ENCODE assay signal across 21 mouse cellular contexts in genomic region chr9:124112591-124113239, GRCm38 (mm10). TPM values are rescaled to one million over a fixed set of nuclear protein-coding genes. Genes with fewer than 3 reads are reported as not detected.
A peak's percentile ranks its signal among the peaks of the same experiment; 100 is the strongest.
DNase-seq lines count a peak whose midpoint lies in the region; ATAC-seq and TF ChIP-seq lines count a peak whose summit lies in the region.
"Had no signal": no experiment of that assay in that cellular context is flagged by ENCODE, and none has a peak within 500 bp of the region (broad histone marks: within the 10 kb centered on the region; RNA-seq: fewer than 3 reads in every experiment).

No protein-coding gene starts in this region.

- H3K4me1 ChIP-seq in MEL (ENCODE audit: control insufficient read depth in 1 of 2, insufficient read depth in 2 of 2, low read length in 2 of 2) = peaks cover 21 to 31% of the 10 kb centered on the region in 2 experiments
- H3K4me1 ChIP-seq in liver, embryonic 11.5 days (replicated peaks; ENCODE audit: control insufficient read depth, insufficient read depth, low read length) = peaks cover 14% of the 10 kb centered on the region
- H3K4me1 ChIP-seq: embryonic facial prominence, embryonic 13.5 days; forebrain, embryonic 10.5 days; midbrain, embryonic 15.5 days had no signal

- no peak overlapping the region for H3K4me3 ChIP-seq in MEL (ENCODE audit: control insufficient read depth in 1 of 2, insufficient read depth in 1 of 2, low read depth in 2 of 2, low read length in 2 of 2)
- H3K4me3 ChIP-seq in liver, embryonic 11.5 days (ENCODE audit: low read depth, low read length) = no peak overlapping the region
- H3K4me3 ChIP-seq: embryonic facial prominence, embryonic 13.5 days; forebrain, embryonic 10.5 days; midbrain, embryonic 15.5 days had no signal

- no peak for TF ChIP-seq RAD21 in MEL (IDR thresholded peaks at IDR 0.05; ENCODE audit: low read depth, low read length)

- H3K4me2 ChIP-seq in liver, embryonic 11.5 days = no peak overlapping the region
- H3K4me2 ChIP-seq: embryonic facial prominence, embryonic 13.5 days; heart, embryonic 11.5 days; midbrain, embryonic 15.5 days had no signal

- ATAC-seq in liver, embryonic 11.5 days (replicated peaks; ENCODE audit: low FRiP score) = peak; percentile 88
- ATAC-seq in megakaryocyte progenitor cell, adult 5-6 weeks (replicated peaks; ENCODE audit: poor library complexity) = peak; percentile 92
- no peak for ATAC-seq in frontal cortex, adult (ENCODE audit: low TSS enrichment)
- ATAC-seq: hindbrain, postnatal 0 days; midbrain, embryonic 15.5 days had no signal

- TF ChIP-seq EP300 in MEL (IDR thresholded peaks at IDR 0.05; ENCODE audit: low read depth in 1 of 2, low read length in 2 of 2) = peak; percentile 91 to 92

- H3K27ac ChIP-seq in MEL (ENCODE audit: control insufficient read depth, low read depth, low read length) = peak overlapping the region; percentile 98
- peak overlapping the region; percentile 42; the same call in 1 of the 2 replicates for H3K27ac ChIP-seq in liver, embryonic 11.5 days (ENCODE audit: low read depth, low read length)
- H3K27ac ChIP-seq: embryonic facial prominence, embryonic 13.5 days; forebrain, embryonic 10.5 days; hindbrain, postnatal 0 days; midbrain, embryonic 15.5 days had no signal

- H3K79me2 ChIP-seq in MEL (ENCODE audit: control insufficient read depth, insufficient read depth, low read length, poor library complexity) = no peaks in the 10 kb centered on the region

- no peaks in the 10 kb centered on the region for H3K9me3 ChIP-seq in MEL (replicated peaks; ENCODE audit: insufficient read depth, low read length)
- H3K9me3 ChIP-seq in liver, embryonic 11.5 days (ENCODE audit: control insufficient read depth, low read length) = no peaks in the 10 kb centered on the region
- H3K9me3 ChIP-seq: embryonic facial prominence, embryonic 13.5 days; forebrain, embryonic 10.5 days; midbrain, embryonic 15.5 days had no signal

- no peak for TF ChIP-seq POLR2A in MEL (IDR thresholded peaks at IDR 0.05; ENCODE audit: control insufficient read depth in 1 of 2, insufficient read depth in 1 of 2, low read depth in 1 of 2, low read length in 2 of 2, poor library complexity in 1 of 2)

- no peaks in the 10 kb centered on the region for H3K27me3 ChIP-seq in MEL (ENCODE audit: control insufficient read depth in 1 of 2, insufficient read depth in 2 of 2, low read length in 2 of 2)
- no peaks in the 10 kb centered on the region for H3K27me3 ChIP-seq in liver, embryonic 11.5 days (replicated peaks; ENCODE audit: control insufficient read depth, insufficient read depth, low read length)
- H3K27me3 ChIP-seq: CH12.LX; embryonic facial prominence, embryonic 13.5 days; midbrain, embryonic 15.5 days had no signal

- intact Hi-C loops in left cerebral cortex, postnatal 10 days (cut with DNase I) = no loop called here

- peaks cover 0 to 64% of the 10 kb centered on the region in 2 experiments; a peak in 2 of 4 replicates for H3K36me3 ChIP-seq in MEL (ENCODE audit: control insufficient read depth in 1 of 2, insufficient read depth in 2 of 2, low read length in 2 of 2)
- no peaks in the 10 kb centered on the region for H3K36me3 ChIP-seq in liver, embryonic 11.5 days (ENCODE audit: control insufficient read depth, insufficient read depth, low read length)
- H3K36me3 ChIP-seq: embryonic facial prominence, embryonic 13.5 days; forebrain, embryonic 10.5 days; midbrain, embryonic 15.5 days had no signal

- no peak for TF ChIP-seq CTCF in MEL (IDR thresholded peaks at IDR 0.05 in 2 of 3, conservative IDR thresholded peaks at IDR 0.05 in 1 of 3; ENCODE audit: control insufficient read depth in 1 of 3, insufficient read depth in 1 of 3, low read depth in 2 of 3, low read length in 3 of 3, poor library complexity in 1 of 3, severe bottlenecking in 1 of 3)

- WGBS in liver, embryonic 11.5 days = 53% methylated on average over 1 of the region's 1 CpGs

- H3K9ac ChIP-seq in MEL (ENCODE audit: control insufficient read depth, low read depth, low read length, poor library complexity, severe bottlenecking) = no peak overlapping the region
- no peak overlapping the region for H3K9ac ChIP-seq in liver, embryonic 11.5 days (ENCODE audit: low read depth, low read length)
- H3K9ac ChIP-seq: embryonic facial prominence, embryonic 13.5 days; midbrain, embryonic 15.5 days had no signal

- DNase-seq in heart, adult 11 months = peak; percentile 81
- no peak for DNase-seq in heart, adult 9 months (ENCODE audit: low spot score in 2 of 2)
- DNase-seq in MEL (ENCODE audit: low read depth, low spot score) = peak; percentile 93
- DNase-seq in liver, embryonic 11.5 days (ENCODE audit: low spot score) = no peak
- DNase-seq in left cerebral cortex, postnatal 10 days (ENCODE audit: extremely low spot score in 1 of 2, low spot score in 2 of 2) = no peak
- no peak for DNase-seq in adrenal gland, postnatal 10 days
- DNase-seq: adrenal gland, postnatal 14 days; cerebellum, adult 8-10 months; gastrocnemius, postnatal 25 days; kidney, adult 11 months; kidney, postnatal 25 days; layer of hippocampus, postnatal 36 days; lung, adult 18-20 months had no signal

TF ChIP-seq in MEL, 35 proteins besides CTCF, POLR2A, EP300 and RAD21:
- TF ChIP-seq CHD2 (IDR thresholded peaks at IDR 0.05; ENCODE audit: low read length) (no peak; the same call in 1 of the 2 replicates), ETS1 (IDR thresholded peaks at IDR 0.05; ENCODE audit: low read depth, low read length) (peak; percentile 63), MXI1 (IDR thresholded peaks at IDR 0.05; ENCODE audit: low read depth, low read length) (peak; percentile 66; the same call in 1 of the 2 replicates), TCF12 (IDR thresholded peaks at IDR 0.05; ENCODE audit: low read depth, low read length) (peak; percentile 93), RCOR1 (IDR thresholded peaks at IDR 0.05; ENCODE audit: low read depth, low read length) (peak; percentile 92), MAFK (IDR thresholded peaks at IDR 0.05; ENCODE audit: borderline replicate concordance, low read depth, low read length) (no peak), GATA1 (IDR thresholded peaks at IDR 0.05; ENCODE audit: low read depth, low read length) (peak; percentile 85), MYB (IDR thresholded peaks at IDR 0.05; ENCODE audit: low read depth, low read length) (peak; percentile 76), TBP (IDR thresholded peaks at IDR 0.05; ENCODE audit: low read depth, low read length) (0 out of 2 replicates have a peak, but pooled peaks have one; percentile 25), SIN3A (IDR thresholded peaks at IDR 0.05; ENCODE audit: low read length) (peak; percentile 69), MYC (IDR thresholded peaks at IDR 0.05; ENCODE audit: low read depth, low read length) (peak; percentile 86), USF2 (IDR thresholded peaks at IDR 0.05; ENCODE audit: borderline replicate concordance in 1 of 2, insufficient read depth in 1 of 2, low read depth in 1 of 2, low read length in 2 of 2) (no peak)

RNA-seq across cellular contexts. Expression of gene Ccr5, which starts 8.6 kb away (rescaled TPM):
- total RNA-seq in MEL (2012; rRNA removed) = 0.04 TPM in 1 of 2 replicates, not detected in the other
- polyA plus RNA-seq in MEL (2012; ENCODE audit: insufficient read depth in 1 of 2, insufficient read length in 2 of 2, low read depth in 1 of 2, low replicate concordance in 2 of 2, missing spikeins in 1 of 2) = under 1 TPM in 1 of 2 experiments, not detected in 1; 0.68 TPM
- polyA plus RNA-seq in liver, embryonic 11.5 days (2014; fragmentation: Nextera tagmentation; extraction: Ambion mirVana) = 1.1 and 2.7 TPM in 2 replicates
- total RNA-seq in megakaryocyte progenitor cell, adult 5-6 weeks (2015) = 0.39 and 3.8 TPM in 2 replicates
- total RNA-seq in megakaryocyte progenitor cell, adult 5-6 weeks (2017) = 0.54 and 0.87 TPM in 2 replicates
- 1 to 10 TPM; 6.0 to 7.4 TPM for total RNA-seq in left cerebral cortex, postnatal 10 days (2021)
- 1 to 10 TPM; 1.5 to 2.9 TPM for total RNA-seq in adrenal gland, postnatal 10 days (2021)

RNA-seq across cellular contexts. Expression of gene Ccr2, which starts 11.0 kb away (rescaled TPM):
- 6.2 and 10.8 TPM in 2 replicates for total RNA-seq in MEL (2012; rRNA removed)
- polyA plus RNA-seq in MEL (2012; ENCODE audit: insufficient read depth in 1 of 2, insufficient read length in 2 of 2, low read depth in 1 of 2, low replicate concordance in 2 of 2, missing spikeins in 1 of 2) = 1 to 10 TPM in 1 of 2 experiments, not detected in 1; 4.1 TPM
- polyA plus RNA-seq in liver, embryonic 11.5 days (2014; fragmentation: Nextera tagmentation; extraction: Ambion mirVana) = 0.64 and 0.80 TPM in 2 replicates
- 75.3 and 101 TPM in 2 replicates for total RNA-seq in megakaryocyte progenitor cell, adult 5-6 weeks (2015)
- total RNA-seq in megakaryocyte progenitor cell, adult 5-6 weeks (2017) = 102 and 119 TPM in 2 replicates
- under 1 TPM; 0.06 to 0.24 TPM for total RNA-seq in left cerebral cortex, postnatal 10 days (2021)
- 1 to 10 TPM; 2.6 to 3.3 TPM for total RNA-seq in adrenal gland, postnatal 10 days (2021)
- total RNA-seq: CH12.LX; hindbrain, postnatal 0 days had no signal

Comparison
In these comparisons a context has a peak if more than half of its experiments do, and no peak if none do; other contexts are left out.
1. DNase-seq: peak in heart, adult 11 months (single experiment) and MEL (single experiment); none in heart, adult 9 months (0 of 2), liver, embryonic 11.5 days (single experiment), left cerebral cortex, postnatal 10 days (0 of 2) and adrenal gland, postnatal 10 days (single experiment).